Mouse (Mus musculus): Measurements from ENCODE around the gene Ren1. TPM values are rescaled to one million over a fixed set of nuclear protein-coding genes. Genes with fewer than 3 reads are reported as not detected.
A peak's percentile ranks its signal among the peaks of the same experiment; 100 is the strongest.

Gene Ren1
- polyA plus RNA-seq, 1 experiment from 2014 or later: 0.43 TPM

DNA sequence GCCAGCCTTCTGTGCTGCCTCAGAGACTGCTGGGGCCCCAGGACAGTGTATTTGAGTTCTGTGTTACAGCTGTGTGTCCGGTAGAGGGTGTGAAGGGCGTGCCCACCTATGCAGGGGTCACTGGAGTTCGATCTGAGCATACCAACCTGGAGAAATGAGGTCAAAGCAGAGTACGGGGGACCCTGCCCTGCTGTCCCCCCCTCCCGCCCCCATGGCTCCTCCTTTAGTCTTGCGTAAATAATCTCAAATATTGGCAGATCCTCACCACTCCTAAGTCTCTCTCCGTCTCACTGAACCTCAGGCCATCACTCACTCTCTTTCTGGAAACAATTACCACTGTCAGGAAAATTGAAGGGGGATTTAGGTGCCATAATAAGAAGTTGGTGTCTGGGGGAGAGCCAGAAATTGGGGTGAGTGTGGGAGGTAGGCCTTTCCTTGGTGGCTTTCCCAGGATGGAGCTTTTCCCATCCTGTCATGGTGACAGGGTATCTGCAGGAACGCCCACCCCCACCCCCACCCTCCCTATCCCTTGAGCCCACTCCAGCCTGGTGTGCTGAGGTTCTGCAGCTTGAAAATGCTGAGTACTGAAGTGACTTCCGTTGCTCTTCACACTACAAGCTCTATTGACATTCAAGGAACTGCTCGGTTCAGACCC is 16.8 kb downstream of the Ren1 start:
- Histone ChIP-seq H3K27ac (no peak overlapping the region), H3K9me3 (no peaks in the 10 kb centered on the region), H3K9ac (no peak overlapping the region), H3K4me1 (peaks cover 26% of the 10 kb centered on the region), H3K27me3 (peaks cover 43% of the 10 kb centered on the region), H3K4me2 (replicated peaks) (no peak overlapping the region; the same call in 1 of the 2 replicates), H3K4me3 (no peak overlapping the region), H3K36me3 (no peaks in the 10 kb centered on the region)
- 32% methylated on average over 10 of the region's 10 CpGs for WGBS
- no peak for ATAC-seq (ENCODE audit: low FRiP score, low read depth)

DNA sequence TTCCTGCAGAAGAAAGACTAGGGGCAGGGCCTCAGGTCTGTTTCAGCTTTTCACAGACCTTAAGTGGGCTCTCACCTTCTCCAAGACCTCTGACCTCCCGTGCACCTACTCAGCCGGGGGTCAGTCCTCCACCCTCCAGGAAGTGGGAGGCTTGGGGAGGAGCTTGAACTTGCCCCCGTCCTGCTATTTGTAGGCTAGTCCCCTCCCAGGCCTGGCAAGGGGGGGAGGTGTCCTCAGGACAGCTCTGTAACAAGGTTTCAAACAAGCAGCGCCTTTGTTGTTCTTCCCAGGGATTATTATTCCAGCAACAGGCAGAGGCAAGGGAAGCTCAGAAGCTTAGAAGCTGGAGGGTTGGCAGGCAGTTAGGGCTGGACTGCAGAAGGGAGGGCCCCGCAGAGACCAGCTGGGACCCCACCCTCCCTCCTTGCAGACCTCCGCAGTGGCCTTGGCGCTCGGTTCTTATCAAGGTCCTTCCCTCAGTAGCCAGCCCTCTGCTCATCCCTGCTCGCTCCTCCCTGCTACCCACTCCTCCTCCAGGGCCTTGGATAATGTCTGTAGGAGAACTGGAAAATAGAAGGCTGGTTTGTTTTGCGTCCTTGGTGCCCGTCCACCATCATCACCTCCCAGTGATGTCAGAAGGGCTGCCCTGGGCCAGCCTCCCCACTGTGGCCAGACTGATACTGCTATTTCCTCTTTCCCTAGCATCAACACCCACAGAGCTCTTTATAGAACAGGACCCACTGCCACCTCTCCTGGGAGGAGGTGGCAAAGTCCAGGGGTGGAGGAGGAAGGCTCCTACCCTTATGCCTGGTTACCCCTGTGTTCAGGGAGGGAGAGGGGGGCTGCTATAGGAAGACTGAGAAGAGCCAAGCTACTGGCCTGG is 17.5 kb downstream of the Ren1 start:
- no peaks in the 10 kb centered on the region for H3K36me3 ChIP-seq
- WGBS: 10% methylated on average over 11 of the region's 11 CpGs
- H3K4me3 ChIP-seq: no peak overlapping the region
- 0 out of 2 replicates have a peak overlapping the region, but pooled peaks have one; percentile 8 for H3K9ac ChIP-seq
- no peaks in the 10 kb centered on the region for H3K9me3 ChIP-seq
- no peak overlapping the region; the same call in 1 of the 2 replicates for H3K4me2 ChIP-seq (replicated peaks)
- peaks cover 26% of the 10 kb centered on the region for H3K4me1 ChIP-seq
- H3K27me3 ChIP-seq: peaks cover 38% of the 10 kb centered on the region
- H3K27ac ChIP-seq: no peak overlapping the region
- ATAC-seq (ENCODE audit: low FRiP score, low read depth): no peak

DNA sequence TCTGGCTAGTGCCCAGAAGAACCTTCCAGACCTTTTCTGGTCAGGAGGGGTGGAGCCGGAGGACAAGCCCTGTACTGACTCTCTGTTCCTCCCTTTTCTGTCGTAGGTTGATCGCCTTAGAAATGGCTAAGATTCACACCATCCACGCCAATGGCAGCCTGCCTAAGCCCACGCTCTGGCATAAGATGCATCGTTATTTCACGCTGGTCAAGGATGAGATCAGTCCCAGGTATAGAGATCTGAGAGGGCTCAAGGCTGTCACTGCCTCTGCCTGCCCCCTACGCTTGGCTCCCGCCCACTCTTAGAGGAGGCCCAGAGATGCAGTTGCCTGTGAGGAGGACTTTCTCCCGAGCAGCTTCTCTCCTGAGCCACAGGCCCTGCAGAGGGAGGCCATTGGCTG is 18.3 kb downstream of the Ren1 start:
- Histone ChIP-seq H3K27ac (no peak overlapping the region), H3K4me1 (peaks cover 21% of the 10 kb centered on the region)

DNA sequence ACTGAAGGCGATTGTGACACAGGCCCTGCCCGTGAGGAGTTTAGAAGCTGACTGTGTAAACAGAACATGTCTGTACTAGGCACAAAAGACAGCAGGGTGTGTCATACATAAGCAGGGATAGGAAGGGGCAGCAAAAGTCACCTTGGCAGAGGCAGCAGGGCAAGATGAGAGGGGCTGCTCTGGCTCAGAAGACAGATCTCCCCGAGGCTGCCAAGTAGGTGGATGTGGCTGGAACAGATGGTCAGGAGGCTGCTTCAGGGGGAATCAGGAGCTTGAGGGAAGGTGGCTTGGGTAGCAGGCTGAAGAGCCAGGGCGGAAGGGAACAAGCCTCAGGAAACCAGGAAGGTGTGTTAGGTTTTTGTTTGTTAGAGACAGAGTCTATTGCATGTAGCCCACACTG is 20.0 kb downstream of the Ren1 start:
- H3K36me3 ChIP-seq: no peaks in the 10 kb centered on the region
- H3K27me3 ChIP-seq: peaks cover 22% of the 10 kb centered on the region
- WGBS: 67% methylated on average over 4 of the region's 4 CpGs
- H3K9ac ChIP-seq: no peak overlapping the region
- no peak overlapping the region for H3K27ac ChIP-seq
- no peaks in the 10 kb centered on the region for H3K9me3 ChIP-seq
- H3K4me2 ChIP-seq (replicated peaks): no peak overlapping the region
- no peak overlapping the region for H3K4me3 ChIP-seq
- peaks cover 11% of the 10 kb centered on the region for H3K4me1 ChIP-seq
- ATAC-seq (ENCODE audit: low FRiP score, low read depth): no peak

More for the DNA sequence above, 18.3 kb downstream of the Ren1 start:
- H3K4me3 ChIP-seq: no peak overlapping the region
- no peaks in the 10 kb centered on the region for H3K36me3 ChIP-seq
- H3K27me3 ChIP-seq: peaks cover 38% of the 10 kb centered on the region
- no peaks in the 10 kb centered on the region for H3K9me3 ChIP-seq
- no peak overlapping the region for H3K9ac ChIP-seq
- no peak for ATAC-seq (ENCODE audit: low FRiP score, low read depth)
- no peak overlapping the region for H3K4me2 ChIP-seq (replicated peaks)
- whole genome bisulfite sequencing: 56% methylated on average over 10 of the region's 10 CpGs

DNA sequence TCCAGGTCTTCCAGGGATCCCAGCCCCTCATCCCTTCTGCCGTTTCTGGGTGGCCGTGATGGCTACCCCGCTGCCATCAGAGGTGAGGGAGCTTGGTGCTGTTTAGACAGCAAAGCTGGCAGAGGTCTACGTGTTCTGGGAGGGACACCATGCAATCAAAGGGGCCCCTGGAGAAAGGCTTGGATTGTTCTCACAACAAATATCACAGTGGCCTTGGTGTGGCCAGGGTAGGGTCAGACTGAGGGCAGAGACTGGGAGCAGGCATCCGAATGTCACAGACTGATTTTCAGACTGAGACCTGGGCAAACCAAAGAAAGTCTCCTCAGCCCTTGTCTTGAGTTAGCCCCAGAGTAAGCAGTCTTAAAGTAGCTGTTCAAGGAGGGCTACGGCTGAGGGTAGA is 21.1 kb downstream of the Ren1 start:
- H3K27me3 ChIP-seq: peaks cover 11% of the 10 kb centered on the region
- H3K4me3 ChIP-seq: no peak overlapping the region
- ATAC-seq (ENCODE audit: low FRiP score, low read depth): no peak
- no peaks in the 10 kb centered on the region for H3K36me3 ChIP-seq
- H3K27ac ChIP-seq: no peak overlapping the region
- 76% methylated on average over 6 of the region's 6 CpGs for WGBS
- H3K4me2 ChIP-seq (replicated peaks): no peak overlapping the region
- H3K4me1 ChIP-seq: peaks cover 11% of the 10 kb centered on the region
- no peaks in the 10 kb centered on the region for H3K9me3 ChIP-seq
- no peak overlapping the region for H3K9ac ChIP-seq

DNA sequence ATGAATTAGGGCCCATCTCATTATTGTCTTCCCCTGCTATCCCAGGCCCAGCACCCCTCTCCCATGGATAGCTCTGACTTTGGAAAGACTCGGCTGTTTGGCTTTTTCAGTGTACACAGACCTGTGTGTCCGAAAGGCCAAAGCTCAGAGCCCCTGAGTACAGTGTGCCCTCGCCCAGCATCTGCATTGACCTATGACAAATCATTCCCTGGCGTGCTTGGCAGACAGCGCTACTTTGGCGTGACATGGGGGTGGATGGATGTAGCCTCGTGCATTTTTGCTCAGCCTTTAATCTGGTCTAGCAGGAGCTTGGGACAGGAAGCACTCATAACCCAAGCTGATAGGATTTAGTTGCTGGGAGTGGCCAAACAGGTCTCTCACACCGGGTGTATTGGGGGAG is 21.8 kb downstream of the Ren1 start:
- no peak for ATAC-seq (ENCODE audit: low FRiP score, low read depth)
- no peak overlapping the region for H3K9ac ChIP-seq
- H3K36me3 ChIP-seq: no peaks in the 10 kb centered on the region
- no peak overlapping the region for H3K4me3 ChIP-seq
- no peaks in the 10 kb centered on the region for H3K9me3 ChIP-seq
- 68% methylated on average over 8 of the region's 8 CpGs for WGBS
- peaks cover 11% of the 10 kb centered on the region for H3K4me1 ChIP-seq
- peaks cover 6% of the 10 kb centered on the region for H3K27me3 ChIP-seq
- no peak overlapping the region for H3K27ac ChIP-seq
- no peak overlapping the region for H3K4me2 ChIP-seq (replicated peaks)

DNA sequence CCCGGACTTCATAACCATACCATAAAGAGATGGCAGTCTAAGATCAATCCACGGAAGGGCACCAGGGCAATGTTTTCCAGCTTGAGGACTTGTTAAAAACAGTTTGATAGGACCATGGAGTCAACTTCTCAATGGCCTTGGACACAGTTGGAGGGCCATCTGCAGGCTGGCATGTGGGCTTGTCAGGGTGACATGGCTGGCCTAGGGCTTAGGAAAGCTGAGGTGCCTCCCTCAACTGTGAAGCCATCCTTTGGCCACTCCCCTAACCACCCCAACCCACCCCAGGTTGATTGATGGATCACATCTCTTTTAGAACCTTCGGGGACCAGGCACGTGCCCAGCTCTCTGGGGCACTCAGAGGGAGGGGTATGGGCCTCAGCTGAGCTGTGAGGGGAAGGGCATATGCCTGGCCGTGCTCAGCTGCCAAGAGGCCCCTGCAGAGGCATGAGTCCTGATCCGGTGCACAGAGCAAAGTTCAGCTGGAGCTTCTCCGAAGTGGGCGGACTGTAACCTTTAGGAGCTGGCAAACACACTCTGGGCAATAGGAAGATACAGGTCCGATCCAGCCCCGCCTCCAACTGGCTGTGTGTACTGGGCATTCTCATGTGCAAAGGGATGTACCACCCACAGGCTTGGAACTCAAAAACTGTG is 25.5 kb downstream of the Ren1 start:
- ATAC-seq (ENCODE audit: low FRiP score, low read depth): no peak
- H3K36me3 ChIP-seq: no peaks in the 10 kb centered on the region
- no peak overlapping the region for H3K4me3 ChIP-seq
- no peaks in the 10 kb centered on the region for H3K4me1 ChIP-seq
- H3K9me3 ChIP-seq: no peaks in the 10 kb centered on the region
- H3K27ac ChIP-seq: no peak overlapping the region
- H3K27me3 ChIP-seq: no peaks in the 10 kb centered on the region
- no peak overlapping the region for H3K9ac ChIP-seq
- H3K4me2 ChIP-seq (replicated peaks): no peak overlapping the region
- WGBS: 65% methylated on average over 10 of the region's 10 CpGs

DNA sequence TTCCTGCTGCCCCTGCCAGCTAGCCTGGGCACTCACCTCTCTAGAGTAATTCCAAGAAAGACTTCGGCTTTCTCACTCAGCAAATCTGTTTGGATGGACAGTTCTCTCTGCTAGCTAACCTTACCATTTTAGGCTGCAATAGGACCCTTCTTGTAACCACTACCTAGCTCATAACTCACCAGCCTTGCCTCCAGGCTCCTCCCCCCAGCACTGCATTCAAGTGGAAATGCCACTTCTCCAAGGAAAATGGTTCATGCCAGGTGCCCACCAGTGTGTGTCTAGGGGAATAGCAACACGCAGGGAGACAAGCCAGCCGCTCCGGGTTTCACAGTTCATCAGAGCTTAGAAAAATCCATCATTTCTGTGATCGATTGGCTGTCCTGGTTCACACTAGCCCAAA is 27.2 kb downstream of the Ren1 start:
- ATAC-seq (ENCODE audit: low FRiP score, low read depth): no peak
- H3K4me2 ChIP-seq (replicated peaks): no peak overlapping the region
- H3K4me3 ChIP-seq: no peak overlapping the region
- no peaks in the 10 kb centered on the region for H3K9me3 ChIP-seq
- H3K9ac ChIP-seq: no peak overlapping the region
- H3K4me1 ChIP-seq: no peaks in the 10 kb centered on the region
- H3K36me3 ChIP-seq: no peaks in the 10 kb centered on the region
- H3K27me3 ChIP-seq: no peaks in the 10 kb centered on the region
- H3K27ac ChIP-seq: no peak overlapping the region
- WGBS: 89% methylated on average over 5 of the region's 5 CpGs

DNA sequence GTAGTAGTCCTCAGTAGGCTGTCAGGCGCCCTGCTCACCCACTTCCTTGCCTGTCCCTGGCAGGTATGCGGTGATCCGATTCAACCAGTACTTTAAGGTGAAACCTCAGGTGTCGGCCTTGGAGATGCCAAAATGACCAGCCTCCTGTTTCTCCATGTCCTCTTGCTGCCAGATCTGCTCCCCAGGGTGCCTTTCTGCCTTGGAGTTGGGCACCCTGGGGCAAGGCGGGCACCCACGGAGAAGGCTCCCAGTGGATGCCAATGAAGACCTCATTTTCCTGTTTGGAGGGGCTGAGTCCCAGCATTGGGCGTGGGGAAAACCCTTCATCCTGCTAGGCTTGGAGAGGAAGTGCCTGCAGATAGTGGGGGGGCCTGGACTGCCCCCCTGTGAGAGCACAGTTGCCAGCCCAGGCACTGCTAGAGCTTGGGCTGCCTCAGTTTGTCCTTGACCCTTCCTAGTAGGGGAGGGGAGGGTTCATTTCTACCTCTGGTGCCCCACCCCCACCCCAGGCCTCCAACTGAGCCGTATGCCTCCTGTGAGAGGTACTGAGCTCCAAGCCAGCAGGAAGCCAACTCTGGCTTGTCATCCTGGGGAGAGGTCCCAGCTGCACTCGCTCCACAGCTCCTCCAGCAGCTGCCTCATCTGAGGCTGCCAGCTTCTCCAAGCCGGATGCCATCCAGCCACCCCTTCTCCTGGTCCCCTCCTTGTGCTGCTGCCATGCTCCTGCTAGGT is 29.1 kb downstream of the Ren1 start:
- Histone ChIP-seq H3K27ac (no peak overlapping the region), H3K9me3 (no peaks in the 10 kb centered on the region), H3K4me1 (no peaks in the 10 kb centered on the region), H3K4me3 (no peak overlapping the region), H3K36me3 (0 out of 2 replicates have a peak, but pooled peaks cover 2% of the 10 kb centered on the region), H3K4me2 (replicated peaks) (no peak overlapping the region), H3K27me3 (no peaks in the 10 kb centered on the region), H3K9ac (no peak overlapping the region)
- no peak for ATAC-seq (ENCODE audit: low FRiP score, low read depth)
- WGBS: 67% methylated on average over 10 of the region's 10 CpGs

DNA sequence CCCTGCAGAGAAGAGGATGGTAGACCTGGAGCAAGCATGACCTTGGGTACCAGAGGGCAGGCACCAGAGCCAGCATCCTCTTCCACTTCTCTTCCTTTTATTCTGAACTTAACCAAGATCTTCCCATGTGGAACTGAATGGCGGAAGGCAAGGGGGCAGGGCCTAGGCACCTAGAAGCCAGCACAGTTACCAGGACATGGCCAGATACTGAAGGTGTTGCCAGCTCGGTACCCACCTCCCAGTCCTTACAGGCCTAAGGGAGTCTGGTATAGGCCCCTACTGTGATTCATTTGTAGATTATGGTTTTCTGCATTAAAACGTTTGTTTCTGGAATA is 29.6 kb downstream of the Ren1 start:
- Histone ChIP-seq H3K4me2 (replicated peaks) (no peak overlapping the region), H3K4me3 (no peak overlapping the region), H3K36me3 (0 out of 2 replicates have a peak, but pooled peaks cover 3% of the 10 kb centered on the region), H3K27me3 (no peaks in the 10 kb centered on the region), H3K9me3 (no peaks in the 10 kb centered on the region), H3K9ac (no peak overlapping the region), H3K27ac (no peak overlapping the region), H3K4me1 (no peaks in the 10 kb centered on the region)
- ATAC-seq (ENCODE audit: low FRiP score, low read depth): no peak
- WGBS: 75% methylated on average over 3 of the region's 3 CpGs

DNA sequence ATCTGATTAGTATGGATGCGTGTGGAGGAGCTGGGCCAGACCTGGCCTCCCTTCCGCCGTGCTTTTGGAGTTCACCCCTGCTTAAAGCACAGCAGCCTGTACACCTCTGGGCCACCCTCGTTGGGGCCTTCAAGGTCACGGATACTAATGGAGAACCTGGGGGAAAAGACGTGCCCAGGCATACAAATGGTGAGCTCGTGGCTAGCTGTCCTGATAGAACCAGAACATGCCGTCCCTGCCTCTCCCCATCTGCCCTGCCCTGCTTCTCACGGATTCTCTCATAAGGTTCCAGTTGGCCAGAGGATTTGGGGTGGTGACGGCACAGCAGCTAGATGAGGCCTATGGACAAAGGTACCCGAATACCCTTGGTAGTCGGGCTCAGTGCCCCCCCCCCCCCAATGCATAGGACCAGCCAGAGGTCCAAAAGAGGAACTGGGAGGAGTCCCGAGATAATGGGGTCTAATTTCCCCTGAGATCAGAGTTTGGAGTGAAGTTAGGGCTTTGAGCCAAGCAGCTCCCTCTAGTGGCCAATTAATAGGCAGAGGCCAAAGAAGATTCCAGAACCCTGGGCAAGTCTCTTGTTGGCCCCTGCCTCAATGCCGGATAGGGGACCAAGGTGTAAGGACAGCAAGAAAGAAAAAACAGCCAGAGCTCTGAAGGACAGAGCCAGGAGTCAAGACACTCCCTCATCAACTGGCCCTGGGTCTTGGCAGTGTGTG is 30.2 kb downstream of the Ren1 start:
- Histone ChIP-seq H3K4me3 (no peak overlapping the region), H3K36me3 (0 out of 2 replicates have a peak, but pooled peaks cover 3% of the 10 kb centered on the region), H3K27me3 (no peaks in the 10 kb centered on the region), H3K4me1 (no peaks in the 10 kb centered on the region), H3K4me2 (replicated peaks) (no peak overlapping the region), H3K9me3 (no peaks in the 10 kb centered on the region), H3K9ac (no peak overlapping the region), H3K27ac (no peak overlapping the region)
- WGBS: 75% methylated on average over 14 of the region's 14 CpGs
- ATAC-seq (ENCODE audit: low FRiP score, low read depth): no peak
